Mouse (Mus musculus): ENCODE measurements at regions not wholly inside any gene's neighbourhood (a gene's known extent, or its start where the extent isn't known, plus 50 kb on each side); places are given as distances from the start of the nearest gene placed in this dataset.
A peak's percentile ranks its signal among the peaks of the same experiment; 100 is the strongest.

GRCm38 (mm10) chr1:71837764-71838163, 184.8 kb upstream of the Fn1 start:
- no peak for ATAC-seq (ENCODE audit: insufficient read depth, low FRiP score)
- WGBS: 17% methylated on average over 12 of the region's 12 CpGs
- Histone ChIP-seq H3K27ac (ENCODE audit: low read length) (no peak overlapping the region), H3K4me1 (ENCODE audit: control insufficient read depth, insufficient read depth, low read length) (0 out of 2 replicates have a peak, but pooled peaks cover 3% of the 10 kb centered on the region), H3K36me3 (ENCODE audit: control insufficient read depth, insufficient read depth, low read length) (no peaks in the 10 kb centered on the region; the same call in 1 of the 2 replicates), H3K9ac (ENCODE audit: low read length) (0 out of 2 replicates have a peak overlapping the region, but pooled peaks have one; percentile 25), H3K4me2 (ENCODE audit: low read depth, low read length) (peak overlapping the region; percentile 42), H3K27me3 (ENCODE audit: control insufficient read depth, insufficient read depth, low read length) (no peaks in the 10 kb centered on the region), H3K4me3 (replicated peaks; ENCODE audit: low read length) (peak overlapping the region; percentile 19), H3K9me3 (replicated peaks; ENCODE audit: control insufficient read depth, low read length) (no peaks in the 10 kb centered on the region)

DNA sequence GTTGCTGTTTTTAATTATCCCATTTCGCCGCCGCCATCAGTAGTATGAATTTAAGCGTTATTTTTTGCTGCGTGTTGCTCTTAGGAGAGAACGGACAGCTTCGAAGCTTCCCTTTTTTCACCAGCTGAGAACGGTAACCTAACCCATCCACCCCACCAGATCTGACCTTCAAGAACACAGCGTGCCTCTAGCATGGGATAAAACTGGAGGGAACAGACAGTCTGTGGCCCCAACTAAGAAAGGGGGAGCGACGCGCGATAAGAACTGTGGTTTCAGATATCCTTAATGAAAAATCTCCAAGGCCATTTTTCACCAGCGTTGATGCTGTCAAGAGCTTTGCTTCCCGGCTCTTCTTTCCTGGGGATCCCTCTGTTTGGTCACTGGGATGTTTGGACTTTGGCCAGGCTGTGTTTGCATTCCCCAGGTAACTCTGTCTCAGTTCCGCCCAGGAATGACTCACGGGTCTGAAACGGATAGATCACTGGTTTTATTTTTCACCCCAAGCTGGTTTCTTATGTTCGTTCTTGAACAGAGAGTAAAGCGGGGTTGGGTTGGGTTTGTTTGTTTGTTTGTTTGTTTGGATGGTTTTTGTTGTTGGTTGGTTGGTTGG, 184.1 kb upstream of the Fn1 start:
- H3K9ac ChIP-seq (ENCODE audit: low read length): no peak overlapping the region
- no peaks in the 10 kb centered on the region for H3K27me3 ChIP-seq (ENCODE audit: control insufficient read depth, insufficient read depth, low read length)
- H3K4me1 ChIP-seq (ENCODE audit: control insufficient read depth, insufficient read depth, low read length): 0 out of 2 replicates have a peak, but pooled peaks cover 3% of the 10 kb centered on the region
- peak overlapping the region; percentile 42 for H3K4me2 ChIP-seq (ENCODE audit: low read depth, low read length)
- no peaks in the 10 kb centered on the region for H3K9me3 ChIP-seq (replicated peaks; ENCODE audit: control insufficient read depth, low read length)
- no peaks in the 10 kb centered on the region; the same call in 1 of the 2 replicates for H3K36me3 ChIP-seq (ENCODE audit: control insufficient read depth, insufficient read depth, low read length)
- ATAC-seq (ENCODE audit: insufficient read depth, low FRiP score): peak; percentile 80; the same call in 1 of the 2 replicates
- H3K4me3 ChIP-seq (replicated peaks; ENCODE audit: low read length): peak overlapping the region; percentile 19
- 39% methylated on average over 20 of the region's 20 CpGs for WGBS
- no peak overlapping the region for H3K27ac ChIP-seq (ENCODE audit: low read length)

GRCm38 (mm10) chr1:71830379-71830778, 177.4 kb upstream of the Fn1 start:
- H3K27ac ChIP-seq (ENCODE audit: low read length): no peak overlapping the region
- 81% methylated on average over 6 of the region's 6 CpGs for WGBS
- H3K4me2 ChIP-seq (ENCODE audit: low read depth, low read length): no peak overlapping the region

DNA sequence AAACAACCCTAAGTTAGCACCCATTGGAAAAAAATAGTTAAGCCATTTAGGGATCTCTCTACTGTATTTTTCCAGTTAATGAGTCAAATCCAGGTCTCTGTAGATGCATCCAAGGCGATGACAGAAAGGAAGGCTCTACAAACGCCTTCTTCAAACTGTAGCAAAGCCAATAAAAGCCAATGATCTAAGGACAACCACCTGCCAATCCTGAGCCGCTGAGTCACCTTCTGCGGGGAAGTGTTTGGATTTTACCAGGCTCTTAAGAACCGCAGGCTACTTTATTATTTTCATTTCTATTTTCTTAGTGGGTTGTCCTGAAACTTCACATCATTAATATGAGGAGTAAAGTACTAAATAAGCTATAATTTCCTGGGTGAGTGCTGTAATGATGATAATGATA, 171.4 kb upstream of the Fn1 start:
- H3K4me2 ChIP-seq (ENCODE audit: low read depth, low read length): no peak overlapping the region
- no peaks in the 10 kb centered on the region for H3K9me3 ChIP-seq (replicated peaks; ENCODE audit: control insufficient read depth, low read length)
- no peaks in the 10 kb centered on the region for H3K27me3 ChIP-seq (ENCODE audit: control insufficient read depth, insufficient read depth, low read length)
- H3K36me3 ChIP-seq (ENCODE audit: control insufficient read depth, insufficient read depth, low read length): no peaks in the 10 kb centered on the region
- H3K9ac ChIP-seq (ENCODE audit: low read length): no peak overlapping the region
- H3K4me3 ChIP-seq (replicated peaks; ENCODE audit: low read length): no peak overlapping the region
- 82% methylated on average over 5 of the region's 5 CpGs for WGBS
- H3K4me1 ChIP-seq (ENCODE audit: control insufficient read depth, insufficient read depth, low read length): no peaks in the 10 kb centered on the region
- no peak for ATAC-seq (ENCODE audit: insufficient read depth, low FRiP score)
- H3K27ac ChIP-seq (ENCODE audit: low read length): no peak overlapping the region

More at GRCm38 (mm10) chr1:71830379-71830778, 177.4 kb upstream of the Fn1 start:
- Histone ChIP-seq H3K27me3 (ENCODE audit: control insufficient read depth, insufficient read depth, low read length) (no peaks in the 10 kb centered on the region), H3K4me3 (replicated peaks; ENCODE audit: low read length) (no peak overlapping the region), H3K9me3 (replicated peaks; ENCODE audit: control insufficient read depth, low read length) (no peaks in the 10 kb centered on the region), H3K36me3 (ENCODE audit: control insufficient read depth, insufficient read depth, low read length) (no peaks in the 10 kb centered on the region), H3K4me1 (ENCODE audit: control insufficient read depth, insufficient read depth, low read length) (no peaks in the 10 kb centered on the region), H3K9ac (ENCODE audit: low read length) (no peak overlapping the region)
- ATAC-seq (ENCODE audit: insufficient read depth, low FRiP score): no peak

- Histone ChIP-seq H3K27me3 (ENCODE audit: control insufficient read depth, insufficient read depth, low read length) (no peaks in the 10 kb centered on the region), H3K27ac (ENCODE audit: low read length) (no peak overlapping the region), H3K4me1 (ENCODE audit: control insufficient read depth, insufficient read depth, low read length) (no peaks in the 10 kb centered on the region), H3K36me3 (ENCODE audit: control insufficient read depth, insufficient read depth, low read length) (no peaks in the 10 kb centered on the region), H3K9me3 (replicated peaks; ENCODE audit: control insufficient read depth, low read length) (no peaks in the 10 kb centered on the region), H3K4me3 (replicated peaks; ENCODE audit: low read length) (no peak overlapping the region), H3K4me2 (ENCODE audit: low read depth, low read length) (no peak overlapping the region), H3K9ac (ENCODE audit: low read length) (no peak overlapping the region)
- ATAC-seq (ENCODE audit: insufficient read depth, low FRiP score): no peak
- 75% methylated on average over 3 of the region's 3 CpGs for WGBS
Observed at GRCm38 (mm10) chr1:71822123-71822522, 169.1 kb upstream of the Fn1 start.

DNA sequence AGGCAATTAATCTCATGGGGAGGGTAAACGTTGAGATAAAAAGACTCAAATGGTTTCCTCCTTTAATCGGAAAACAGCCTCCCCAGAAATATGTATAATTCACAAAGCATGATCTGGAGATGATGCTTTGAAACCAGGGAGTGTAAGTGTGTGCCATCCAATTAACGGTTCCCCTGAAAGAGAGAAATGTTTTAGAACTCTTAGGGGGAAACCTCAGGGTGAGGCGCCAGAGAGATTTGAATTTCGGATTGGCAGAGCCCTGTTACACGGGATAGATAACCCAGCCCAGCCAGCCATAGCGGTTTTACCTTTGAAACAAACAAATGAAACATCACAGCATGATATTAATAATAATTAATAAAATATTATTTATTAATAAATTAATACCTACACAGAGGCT, 168.1 kb upstream of the Fn1 start:
- WGBS: 63% methylated on average over 7 of the region's 7 CpGs
- Histone ChIP-seq H3K36me3 (ENCODE audit: control insufficient read depth, insufficient read depth, low read length) (no peaks in the 10 kb centered on the region), H3K27me3 (ENCODE audit: control insufficient read depth, insufficient read depth, low read length) (no peaks in the 10 kb centered on the region), H3K9me3 (replicated peaks; ENCODE audit: control insufficient read depth, low read length) (no peaks in the 10 kb centered on the region), H3K4me3 (replicated peaks; ENCODE audit: low read length) (no peak overlapping the region), H3K4me2 (ENCODE audit: low read depth, low read length) (no peak overlapping the region), H3K27ac (ENCODE audit: low read length) (no peak overlapping the region), H3K9ac (ENCODE audit: low read length) (no peak overlapping the region), H3K4me1 (ENCODE audit: control insufficient read depth, insufficient read depth, low read length) (no peaks in the 10 kb centered on the region)
- ATAC-seq (ENCODE audit: insufficient read depth, low FRiP score): no peak

- H3K4me3 ChIP-seq (replicated peaks; ENCODE audit: low read length): no peak overlapping the region
- no peaks in the 10 kb centered on the region for H3K4me1 ChIP-seq (ENCODE audit: control insufficient read depth, insufficient read depth, low read length)
- WGBS: 86% methylated on average over 9 of the region's 9 CpGs
- H3K27ac ChIP-seq (ENCODE audit: low read length): no peak overlapping the region
- H3K27me3 ChIP-seq (ENCODE audit: control insufficient read depth, insufficient read depth, low read length): no peaks in the 10 kb centered on the region
- H3K4me2 ChIP-seq (ENCODE audit: low read depth, low read length): no peak overlapping the region
- ATAC-seq (ENCODE audit: insufficient read depth, low FRiP score): no peak
- H3K36me3 ChIP-seq (ENCODE audit: control insufficient read depth, insufficient read depth, low read length): no peaks in the 10 kb centered on the region
- no peak overlapping the region for H3K9ac ChIP-seq (ENCODE audit: low read length)
- H3K9me3 ChIP-seq (replicated peaks; ENCODE audit: control insufficient read depth, low read length): no peaks in the 10 kb centered on the region
Observed at GRCm38 (mm10) chr1:71816306-71816705, 163.3 kb upstream of the Fn1 start.

DNA sequence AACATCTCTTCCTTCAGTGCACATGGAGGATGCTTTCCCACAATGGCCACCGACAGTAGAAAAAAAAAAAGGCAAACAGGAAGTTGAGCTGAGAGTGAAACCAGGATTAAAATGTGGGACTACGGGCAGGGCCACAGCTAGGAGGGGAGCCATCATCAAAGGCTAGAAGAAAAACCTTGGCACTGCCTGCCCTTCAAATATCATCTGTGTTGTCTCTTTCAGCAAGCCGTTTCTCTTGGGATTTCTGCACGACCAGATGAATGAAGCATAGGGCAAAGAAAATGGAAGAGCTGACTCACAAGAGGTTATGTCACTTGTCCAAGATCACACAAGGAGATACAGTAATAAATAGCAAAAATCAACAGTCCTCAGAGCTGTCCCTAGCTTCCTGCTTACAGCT, 161.1 kb upstream of the Fn1 start:
- Histone ChIP-seq H3K4me2 (ENCODE audit: low read depth, low read length) (no peak overlapping the region), H3K9ac (ENCODE audit: low read length) (no peak overlapping the region), H3K4me3 (replicated peaks; ENCODE audit: low read length) (no peak overlapping the region), H3K36me3 (ENCODE audit: control insufficient read depth, insufficient read depth, low read length) (no peaks in the 10 kb centered on the region), H3K27ac (ENCODE audit: low read length) (no peak overlapping the region), H3K4me1 (ENCODE audit: control insufficient read depth, insufficient read depth, low read length) (no peaks in the 10 kb centered on the region), H3K9me3 (replicated peaks; ENCODE audit: control insufficient read depth, low read length) (no peaks in the 10 kb centered on the region), H3K27me3 (ENCODE audit: control insufficient read depth, insufficient read depth, low read length) (no peaks in the 10 kb centered on the region)
- ATAC-seq (ENCODE audit: insufficient read depth, low FRiP score): no peak
- 82% methylated on average over 4 of the region's 4 CpGs for WGBS

DNA sequence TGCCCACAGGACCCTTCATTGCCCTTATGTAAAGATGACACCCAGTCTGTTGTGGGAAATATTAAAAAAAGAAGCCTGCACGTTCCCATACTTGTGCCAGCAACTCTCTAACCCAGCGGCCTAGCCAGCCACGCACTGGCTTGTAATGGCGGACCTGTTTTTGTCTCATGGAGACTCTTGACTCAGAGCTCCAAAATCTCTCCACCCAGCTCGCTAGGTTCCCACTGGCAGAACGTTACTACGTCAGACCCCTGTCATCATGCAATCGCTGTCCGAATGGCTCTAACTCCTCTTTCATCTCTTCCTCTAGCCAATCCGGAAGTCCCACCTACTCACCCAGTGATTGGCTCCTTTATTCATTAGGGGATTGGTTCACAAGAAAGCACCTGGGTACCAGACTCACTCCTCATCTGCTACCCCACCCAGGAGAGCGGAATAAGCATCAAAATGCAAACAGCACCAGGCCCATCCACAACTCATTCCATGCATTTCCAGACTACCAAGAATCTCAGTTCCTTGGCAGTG, 159.2 kb upstream of the Fn1 start:
- Histone ChIP-seq H3K9ac (ENCODE audit: low read length) (no peak overlapping the region), H3K9me3 (replicated peaks; ENCODE audit: control insufficient read depth, low read length) (no peaks in the 10 kb centered on the region), H3K4me2 (ENCODE audit: low read depth, low read length) (no peak overlapping the region), H3K27ac (ENCODE audit: low read length) (no peak overlapping the region), H3K4me1 (ENCODE audit: control insufficient read depth, insufficient read depth, low read length) (0 out of 2 replicates have a peak, but pooled peaks cover 3% of the 10 kb centered on the region), H3K4me3 (replicated peaks; ENCODE audit: low read length) (no peak overlapping the region), H3K27me3 (ENCODE audit: control insufficient read depth, insufficient read depth, low read length) (no peaks in the 10 kb centered on the region), H3K36me3 (ENCODE audit: control insufficient read depth, insufficient read depth, low read length) (no peaks in the 10 kb centered on the region)
- no peak for ATAC-seq (ENCODE audit: insufficient read depth, low FRiP score)
- WGBS: 95% methylated on average over 11 of the region's 11 CpGs

Measured in stomach, embryonic 16.5 days (tissue).